Mouse (Mus musculus): ENCODE measurements at regions not wholly inside any gene's neighbourhood (a gene's known extent, or its start where the extent isn't known, plus 50 kb on each side); places are given as distances from the start of the nearest gene placed in this dataset.

- no peak for DNase-seq (ENCODE audit: low spot score in 2 of 2)
These were observed 65.6 kb upstream of the Med13l start for GRCm38 (mm10) chr5:118494649-118495477.

- no peak for DNase-seq (ENCODE audit: low spot score in 2 of 2)
These were observed 65.1 kb upstream of the Med13l start for GRCm38 (mm10) chr5:118495478-118495760.

- DNase-seq (ENCODE audit: low spot score in 2 of 2): no peak
These were observed 58.9 kb upstream of the Med13l start for GRCm38 (mm10) chr5:118501624-118502023.

GRCm38 (mm10) chr5:118502991-118503390, 57.5 kb upstream of the Med13l start:
- DNase-seq (ENCODE audit: low spot score in 2 of 2): no peak

GRCm38 (mm10) chr5:118504170-118504569, 56.3 kb upstream of the Med13l start:
- no peak for DNase-seq (ENCODE audit: low spot score in 2 of 2)

GRCm38 (mm10) chr5:118504926-118505325, 55.6 kb upstream of the Med13l start:
- DNase-seq (ENCODE audit: low spot score in 2 of 2): no peak

GRCm38 (mm10) chr5:118509871-118510270, 50.6 kb upstream of the Med13l start:
- no peak for DNase-seq (ENCODE audit: low spot score in 2 of 2)

All from frontal cortex, postnatal 25 days (tissue).